Mouse (Mus musculus) ES-E14 (cell line): ENCODE measurements around the gene Phf1. TPM values are rescaled to one million over a fixed set of nuclear protein-coding genes. Genes with fewer than 3 reads are reported as not detected.

Source experiments
- DNase-seq: peaks from one replicate; pipeline ENCODE4 v3.0.0-alpha.2; 2013; ENCODE audit warnings: low read depth, low spot score
- H3K27ac ChIP-seq: 2 replicates; pipeline ENCODE4 v1.5.1; 2012; ENCODE audit warnings: low read depth, mild to moderate bottlenecking, low read length, moderate library complexity, mixed read lengths; ENCODE audit not compliant: poor library complexity, insufficient read depth, severe bottlenecking
- H3K36me3 ChIP-seq: 2 replicates; pipeline ENCODE4 v1.6.1; 2012; ENCODE audit warnings: mild to moderate bottlenecking, low read length, moderate library complexity, mixed read lengths; ENCODE audit not compliant: control insufficient read depth, poor library complexity, insufficient read depth, severe bottlenecking
- H3K4me1 ChIP-seq, 2 experiments: fragments of 150-350 bp in 1 of 2; sonication (generic) in 1 of 2; 2 replicates each; pipeline ENCODE4 v1.6.1; 2012; ENCODE audit warnings: low read length in 2 of 2, mild to moderate bottlenecking in 1 of 2, mixed read lengths in 1 of 2; ENCODE audit not compliant: control insufficient read depth in 2 of 2, insufficient read depth in 2 of 2, poor library complexity in 1 of 2
- H3K4me3 ChIP-seq, 2 experiments: fragments of 150-350 bp in 1 of 2; sonication (generic) in 1 of 2; 2 replicates each; pipeline ENCODE4 v1.5.1; 2012; ENCODE audit warnings: low read length in 2 of 2, low read depth in 1 of 2, mild to moderate bottlenecking in 1 of 2, mixed read lengths in 1 of 2; ENCODE audit not compliant: insufficient read depth in 1 of 2, poor library complexity in 1 of 2, severe bottlenecking in 1 of 2
- H3K9ac ChIP-seq: 2 replicates; pipeline ENCODE4 v1.6.1; 2012; ENCODE audit warnings: low read depth, mild to moderate bottlenecking, low read length, mixed read lengths; ENCODE audit not compliant: poor library complexity, insufficient read depth, severe bottlenecking
- H3K9me3 ChIP-seq: fragments of 150-350 bp; sonication (generic); 2 replicates; pipeline ENCODE4 v1.6.1; 2012; ENCODE audit warnings: low read depth, mild to moderate bottlenecking, low read length; ENCODE audit not compliant: control insufficient read depth, insufficient read depth
- CHD2 ChIP-seq: IDR thresholded peaks from 2 replicates; pipeline ENCODE4 v1.6.1; 2014; ENCODE audit warnings: mild to moderate bottlenecking, low read depth, low read length, inconsistent platforms
- HCFC1 ChIP-seq: IDR thresholded peaks from 2 replicates; pipeline ENCODE4 v1.6.1; 2012; ENCODE audit warnings: low read length, inconsistent platforms, borderline replicate concordance; ENCODE audit not compliant: insufficient read depth
- MAFK ChIP-seq: IDR thresholded peaks from 2 replicates; pipeline ENCODE4 v1.6.1; 2014; ENCODE audit warnings: mild to moderate bottlenecking, low read depth, low read length, inconsistent platforms; ENCODE audit not compliant: insufficient read depth
- ZC3H11A ChIP-seq: IDR thresholded peaks from 2 replicates; pipeline ENCODE4 v1.6.1; 2012; ENCODE audit warnings: low read depth, mild to moderate bottlenecking, inconsistent platforms, low read length, borderline replicate concordance
- ZNF384 ChIP-seq: IDR thresholded peaks from 2 replicates; pipeline ENCODE4 v1.6.1; 2012; ENCODE audit warnings: low read depth, low read length, inconsistent platforms
- in situ Hi-C, 2 experiments: fragments of 600-800 bp; cut with MboI; formaldehyde crosslinking; loops; one replicate each; pipeline ENCODE4 v1.15.1; 2025; ENCODE audit warnings: low sequenced_read_pairs in 2 of 2, inconsistent platforms in 1 of 2; ENCODE audit not compliant: unreplicated experiment in 2 of 2
- total RNA-seq: library from RNA; depleted of rRNA; stranded (reverse); fragments of 300-350 nt; gene quantifications from 2 replicates; pipeline ENCODE4 v1.2.3, GENCODE M21; 2012

Phf1 gene
- total RNA-seq, 1 experiment: 9.4 TPM

DNA sequence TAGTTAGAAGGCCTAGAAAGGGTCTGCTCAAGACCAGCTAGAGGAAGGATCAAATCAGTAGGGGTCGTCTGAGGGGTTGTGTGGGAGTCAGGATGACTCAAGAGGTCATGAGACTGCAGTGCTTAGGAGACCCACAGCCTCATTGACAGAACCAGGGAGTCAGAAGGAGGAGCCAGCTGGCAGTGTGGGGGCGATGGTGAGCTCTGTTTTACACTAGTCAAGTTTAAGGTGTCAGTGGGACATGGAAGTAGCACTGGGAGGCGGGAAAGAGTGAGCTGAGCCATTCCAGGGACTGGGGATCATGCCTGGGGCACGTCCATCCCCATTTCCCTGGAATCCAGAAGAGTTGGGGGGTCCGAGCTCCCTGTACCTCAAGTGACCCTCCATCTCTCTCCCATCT is 26.0 kb downstream of the Phf1 start:
- H3K27ac ChIP-seq: no peak overlapping the region
- peaks cover 42% of the 10 kb centered on the region for H3K36me3 ChIP-seq
- no peak overlapping the region for H3K9ac ChIP-seq
- no peak for DNase-seq
- H3K9me3 ChIP-seq: no peaks in the 10 kb centered on the region
- TF ChIP-seq ZC3H11A (no peak), ZNF384 (no peak), MAFK (no peak), HCFC1 (no peak), CHD2 (no peak)
- no peak overlapping the region for H3K4me3 ChIP-seq
- in situ Hi-C loops: no loop called here
- peaks cover 2 to 27% of the 10 kb centered on the region in 2 experiments; a peak in 1 of 4 replicates for H3K4me1 ChIP-seq

DNA sequence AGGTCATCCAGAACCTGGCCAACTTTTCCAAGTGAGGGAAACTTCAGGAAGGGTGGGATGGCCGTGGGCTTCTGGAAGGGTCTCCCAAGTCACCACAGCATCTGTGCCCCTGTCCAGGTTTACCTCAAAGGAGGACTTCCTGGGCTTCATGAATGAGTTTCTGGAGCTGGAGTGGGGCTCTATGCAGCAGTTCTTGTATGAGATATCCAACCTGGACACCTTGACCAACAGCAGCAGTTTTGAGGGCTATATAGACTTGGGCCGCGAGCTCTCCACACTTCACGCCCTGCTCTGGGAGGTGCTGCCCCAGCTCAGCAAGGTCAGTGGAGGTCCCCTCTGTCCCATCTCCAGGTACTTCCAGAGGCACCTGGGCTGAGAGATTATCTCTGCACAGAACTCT is 27.0 kb downstream of the Phf1 start:
- Histone ChIP-seq H3K9ac (no peak overlapping the region), H3K36me3 (peaks cover 42% of the 10 kb centered on the region), H3K9me3 (no peaks in the 10 kb centered on the region), H3K4me3 (no peak overlapping the region), H3K4me1 (peaks cover 0 to 28% of the 10 kb centered on the region in 2 experiments; a peak in 1 of 4 replicates), H3K27ac (no peak overlapping the region)
- no peak for TF ChIP-seq ZNF384
- TF ChIP-seq HCFC1: no peak
- TF ChIP-seq CHD2: no peak
- no peak for TF ChIP-seq ZC3H11A
- TF ChIP-seq MAFK: no peak
- DNase-seq: no peak
- in situ Hi-C loops: no loop called here

DNA sequence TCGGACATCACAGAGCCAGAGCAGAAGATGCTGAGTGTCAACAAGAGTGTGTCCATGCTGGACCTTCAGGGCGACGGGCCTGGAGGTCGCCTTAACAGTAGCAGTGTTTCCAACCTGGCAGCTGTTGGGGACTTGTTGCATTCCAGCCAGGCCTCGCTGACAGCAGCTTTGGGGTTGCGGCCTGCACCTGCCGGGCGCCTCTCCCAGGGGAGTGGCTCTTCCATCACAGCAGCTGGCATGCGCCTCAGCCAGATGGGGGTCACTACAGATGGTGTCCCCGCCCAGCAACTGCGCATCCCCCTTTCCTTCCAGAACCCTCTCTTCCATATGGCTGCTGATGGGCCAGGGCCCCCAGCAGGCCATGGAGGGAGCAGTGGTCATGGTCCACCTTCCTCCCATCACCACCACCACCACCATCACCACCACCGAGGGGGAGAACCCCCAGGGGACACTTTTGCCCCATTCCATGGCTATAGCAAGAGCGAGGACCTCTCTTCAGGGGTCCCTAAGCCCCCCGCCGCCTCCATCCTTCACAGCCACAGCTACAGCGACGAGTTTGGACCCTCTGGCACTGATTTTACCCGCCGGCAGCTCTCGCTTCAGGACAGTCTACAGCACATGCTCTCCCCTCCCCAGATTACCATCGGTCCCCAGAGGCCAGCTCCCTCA is 28.9 kb downstream of the Phf1 start:
- no peak overlapping the region for H3K27ac ChIP-seq

DNA sequence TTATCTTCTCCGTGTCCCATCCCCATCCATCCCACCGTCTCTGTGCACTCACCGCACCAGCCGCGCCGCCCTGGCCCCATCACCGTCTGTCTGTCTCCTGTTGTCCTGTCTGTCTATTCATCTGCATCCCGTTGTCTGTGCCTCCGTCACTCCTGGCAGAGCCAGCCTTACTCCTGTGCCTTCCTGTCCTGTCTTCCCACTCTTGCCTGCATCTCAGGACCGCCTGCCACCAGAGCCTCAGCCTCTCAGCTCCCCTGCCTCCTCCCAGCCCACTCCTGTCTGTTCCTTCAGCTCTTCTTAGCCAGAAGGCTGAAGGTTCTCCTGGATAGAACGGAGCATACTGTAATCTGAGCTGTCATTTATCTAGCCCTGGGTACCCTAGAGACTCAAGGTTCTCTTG is 34.1 kb downstream of the Phf1 start:
- Histone ChIP-seq H3K9me3 (no peaks in the 10 kb centered on the region), H3K9ac (no peak overlapping the region), H3K4me1 (peaks cover 0 to 17% of the 10 kb centered on the region in 2 experiments; a peak in 1 of 4 replicates), H3K27ac (no peak overlapping the region), H3K36me3 (peaks cover 12% of the 10 kb centered on the region; the same call in 1 of the 2 replicates), H3K4me3 (no peak overlapping the region)
- in situ Hi-C loops: no loop called here
- DNase-seq: no peak
- TF ChIP-seq ZC3H11A (no peak), ZNF384 (no peak), CHD2 (no peak), MAFK (no peak), HCFC1 (no peak)

More for the DNA sequence above, 28.9 kb downstream of the Phf1 start:
- H3K9ac ChIP-seq: no peak overlapping the region; the same call in 1 of the 2 replicates
- DNase-seq: no peak
- in situ Hi-C loops: no loop called here
- peak overlapping the region in 1 of 2 experiments; percentile 49; a peak in 2 of 4 replicates for H3K4me3 ChIP-seq
- H3K9me3 ChIP-seq: no peaks in the 10 kb centered on the region
- H3K36me3 ChIP-seq: peaks cover 36% of the 10 kb centered on the region
- TF ChIP-seq CHD2 (no peak), HCFC1 (no peak), ZNF384 (no peak), MAFK (no peak), ZC3H11A (no peak)
- peaks cover 0 to 28% of the 10 kb centered on the region in 2 experiments; a peak in 1 of 4 replicates for H3K4me1 ChIP-seq

DNA sequence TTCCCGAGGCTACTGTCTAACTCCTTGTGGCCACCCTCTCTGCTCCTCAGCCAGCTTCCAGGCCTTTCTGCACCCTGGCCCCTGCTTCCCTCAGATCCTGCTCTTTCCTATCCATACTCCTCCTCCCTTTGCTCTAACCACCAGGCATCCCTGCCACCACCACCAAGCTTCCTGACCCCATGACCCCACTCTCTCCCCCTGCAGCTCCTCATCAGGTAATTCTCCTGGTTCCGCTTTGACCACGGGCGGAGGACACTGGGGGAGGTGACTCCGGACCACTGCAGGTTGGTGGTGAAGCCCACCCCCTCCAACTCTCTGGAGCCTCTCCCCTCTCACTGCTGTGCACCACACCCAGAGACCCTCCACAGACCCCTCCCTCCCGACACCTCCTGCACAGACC is 34.6 kb downstream of the Phf1 start:
- Histone ChIP-seq H3K4me3 (no peak overlapping the region), H3K4me1 (peaks cover 0 to 17% of the 10 kb centered on the region in 2 experiments; a peak in 1 of 4 replicates), H3K9ac (no peak overlapping the region), H3K27ac (no peak overlapping the region), H3K36me3 (peaks cover 12% of the 10 kb centered on the region; the same call in 1 of the 2 replicates), H3K9me3 (no peaks in the 10 kb centered on the region)
- DNase-seq: no peak
- in situ Hi-C loops: no loop called here
- TF ChIP-seq CHD2 (no peak), HCFC1 (no peak)
